Mouse (Mus musculus) mouse trophoblast stem cell (cell line): Measurements from ENCODE around the gene Fam240b.
"Not testable (repeated sequence)": the region's sequence is repeated elsewhere in the genome, so short reads cannot be mapped to it uniquely, and the experiment has no call there.

Experiments
- in situ Hi-C, 2 experiments: fragments of 300-500 bp; cut with MseI, MboI; formaldehyde crosslinking; loops; 2 replicates in 1 of 2; 3 replicates in 1 of 2; pipeline ENCODE4 v1.15.1; 2025

Gene Fam240b

DNA sequence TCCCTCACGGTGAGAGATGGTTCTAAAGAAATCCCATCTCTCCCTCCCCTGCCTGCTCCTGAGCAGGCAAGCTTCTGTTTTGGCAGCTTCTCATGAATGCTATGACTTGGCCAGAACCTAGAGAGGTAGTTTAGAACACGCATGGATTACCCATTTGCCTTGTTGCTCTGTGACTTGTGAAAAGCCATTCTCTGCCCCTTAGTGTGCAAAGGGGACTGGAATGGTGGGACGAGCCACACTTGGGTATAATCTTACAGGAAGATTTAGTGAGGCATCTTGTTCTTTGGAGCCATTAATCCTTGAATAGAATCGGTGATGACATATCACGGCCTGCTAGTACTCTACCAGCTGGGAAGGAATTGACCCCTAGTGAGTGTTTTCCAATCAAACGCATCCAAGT is at the start of gene Fam240b:
Fam240b (minus strand) TSS at position 101 of the 400 bp plus-strand sequence.
- in situ Hi-C loops, result no loop called here

DNA sequence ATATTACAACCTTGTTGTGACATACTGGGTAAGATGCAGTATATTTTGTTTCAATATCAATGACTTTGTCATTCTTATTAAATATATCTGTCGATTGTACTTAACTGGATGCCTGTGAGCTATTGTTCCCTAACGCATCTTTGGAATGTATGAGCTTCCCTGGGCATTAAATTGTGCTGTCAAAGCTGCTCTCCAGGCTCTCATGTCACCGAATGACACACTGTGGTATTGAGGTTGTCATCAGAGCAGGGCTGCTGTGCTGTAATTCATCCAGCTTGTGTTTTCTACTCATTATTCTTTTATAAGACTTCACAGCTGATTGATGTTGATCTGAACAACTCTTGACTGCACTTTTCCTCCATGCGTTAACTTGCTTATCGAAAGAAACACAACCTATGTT is 32.5 kb upstream of the Fam240b start:
- in situ Hi-C loops, result no loop called here

DNA sequence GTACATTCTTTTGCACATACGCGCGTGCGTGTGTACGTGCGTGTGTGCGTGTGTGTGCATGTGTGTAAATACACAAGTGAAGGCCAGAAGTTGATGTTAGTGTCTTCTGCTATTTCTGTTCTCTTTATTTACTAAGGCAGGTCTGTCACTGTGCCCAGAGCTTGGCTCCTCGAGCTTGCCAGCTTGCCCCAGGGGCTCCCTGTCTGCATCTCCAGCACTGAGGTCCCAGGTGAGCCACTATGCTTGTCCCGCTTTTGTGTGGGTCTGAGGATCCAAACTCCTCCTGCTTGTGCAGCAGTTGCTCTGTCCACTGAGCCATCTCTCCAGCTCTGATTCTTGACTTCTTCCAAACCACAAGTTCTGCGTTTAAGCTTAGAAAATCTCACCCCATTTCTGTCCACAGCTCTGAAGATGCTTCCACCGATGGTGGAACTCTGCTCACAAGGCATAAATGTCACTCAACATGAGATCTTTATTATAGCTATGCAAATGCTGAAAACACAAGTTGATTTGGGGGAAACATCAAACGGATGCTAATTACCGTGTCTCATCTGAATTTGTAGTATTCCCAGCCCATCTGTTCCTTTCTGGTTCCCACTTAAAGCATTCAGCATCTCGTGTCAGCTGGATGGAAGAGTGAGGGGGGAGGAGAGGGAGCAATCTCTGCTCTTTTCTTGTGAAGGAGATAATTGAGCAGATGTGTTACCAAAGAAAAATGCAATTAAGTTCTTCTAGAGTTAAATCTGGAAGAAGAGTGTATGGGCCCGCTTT is 29.1 kb upstream of the Fam240b start:
- in situ Hi-C loops, result no loop called here

DNA sequence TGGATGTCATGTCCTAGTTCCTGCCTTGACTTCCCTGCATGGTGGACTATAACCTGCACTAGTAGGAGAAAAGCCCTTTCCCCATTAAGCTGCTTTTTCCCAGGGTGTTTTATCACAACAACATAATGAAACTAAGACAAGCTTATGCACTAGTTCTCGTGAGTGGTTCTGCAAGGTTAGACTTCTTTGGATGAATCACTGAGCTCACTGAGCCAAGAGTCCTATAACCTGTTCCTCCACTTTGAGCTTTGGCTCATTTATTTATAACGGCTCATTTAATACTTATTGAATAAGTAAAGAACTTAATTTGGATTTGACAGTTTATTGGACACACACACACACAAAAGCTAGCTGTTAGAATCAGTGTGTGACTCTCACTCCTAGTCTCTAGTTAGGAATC is 16.7 kb upstream of the Fam240b start:
- in situ Hi-C loops, result no loop called here

DNA sequence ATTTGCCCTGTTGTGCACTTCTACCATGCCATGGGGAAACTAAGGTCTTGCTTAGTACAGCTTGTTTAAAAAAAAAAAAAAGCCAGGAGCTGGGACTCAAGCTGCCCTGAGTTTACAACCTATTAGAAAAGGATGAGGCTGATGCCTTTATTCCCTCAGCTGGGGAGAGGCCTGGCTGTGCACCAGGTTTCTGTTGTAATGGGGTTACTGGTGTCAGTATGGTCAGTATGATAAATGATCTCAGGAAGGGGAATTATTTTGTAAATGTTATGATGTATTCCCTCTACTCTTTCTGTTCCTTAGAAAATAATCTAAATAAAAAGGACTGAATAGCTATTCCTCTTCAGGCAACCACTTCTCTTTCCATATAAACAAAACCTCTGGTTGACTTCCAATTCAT is 14.0 kb upstream of the Fam240b start:
- in situ Hi-C loops, result no loop called here

DNA sequence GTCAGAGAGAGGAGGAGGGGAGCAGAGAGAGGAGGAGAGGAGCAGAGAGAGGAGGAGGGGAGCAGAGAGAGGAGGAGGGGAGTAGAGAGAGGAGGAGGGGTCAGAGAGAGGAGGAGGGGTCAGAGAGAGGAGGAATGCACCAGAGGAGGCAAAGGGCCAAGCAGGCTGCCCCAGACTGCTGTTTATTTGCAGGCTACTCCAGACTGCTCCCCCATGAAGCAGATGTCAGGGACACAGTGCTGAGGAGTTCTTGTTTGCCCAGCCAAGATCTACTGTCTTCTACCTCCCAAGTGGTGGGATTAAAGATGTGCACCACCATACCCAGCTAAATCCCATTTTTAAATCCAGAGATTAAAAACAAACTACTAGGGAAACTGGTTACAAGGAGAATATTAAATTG is 9.8 kb upstream of the Fam240b start:
- in situ Hi-C loops, result no loop called here

DNA sequence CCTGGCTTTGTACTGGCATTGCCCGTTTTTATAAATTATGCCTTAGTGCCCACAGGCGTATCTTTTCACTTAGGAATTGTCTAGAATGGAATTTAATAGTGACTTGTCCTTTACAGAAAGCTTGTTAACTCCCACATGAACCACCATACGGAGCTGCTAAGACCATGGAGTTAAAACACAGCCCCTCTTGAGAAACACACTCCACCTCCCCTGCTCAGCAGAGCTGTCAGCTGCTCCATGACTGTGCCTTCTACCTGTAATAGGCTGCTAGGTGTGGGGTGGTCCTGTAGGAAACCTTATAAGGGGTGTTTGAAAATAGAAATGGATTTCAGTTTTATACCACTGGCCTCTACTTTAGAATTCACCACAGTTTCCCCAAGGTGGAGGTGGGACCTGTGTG is 5.2 kb upstream of the Fam240b start:
- in situ Hi-C loops, result no loop called here

DNA sequence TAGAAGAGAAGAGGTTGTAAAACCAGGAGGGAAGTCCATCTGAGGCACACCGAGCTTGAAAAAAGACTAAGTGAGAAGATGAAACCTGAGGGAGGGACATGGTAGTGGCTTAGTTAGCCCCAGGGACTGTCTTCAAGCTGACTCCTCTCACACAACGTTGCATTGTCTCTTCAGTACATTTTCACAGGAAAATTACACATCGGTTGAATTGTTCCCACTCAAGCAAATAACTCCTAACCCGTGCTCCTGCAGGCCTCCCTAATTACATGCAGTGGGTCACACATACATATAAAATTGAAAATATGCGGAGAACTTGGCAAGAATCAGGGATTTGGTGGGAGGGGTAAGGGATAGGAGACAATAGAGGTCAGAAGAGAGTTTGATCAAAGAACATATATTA is 4.0 kb downstream of the Fam240b start:
- in situ Hi-C loops, result no loop called here

DNA sequence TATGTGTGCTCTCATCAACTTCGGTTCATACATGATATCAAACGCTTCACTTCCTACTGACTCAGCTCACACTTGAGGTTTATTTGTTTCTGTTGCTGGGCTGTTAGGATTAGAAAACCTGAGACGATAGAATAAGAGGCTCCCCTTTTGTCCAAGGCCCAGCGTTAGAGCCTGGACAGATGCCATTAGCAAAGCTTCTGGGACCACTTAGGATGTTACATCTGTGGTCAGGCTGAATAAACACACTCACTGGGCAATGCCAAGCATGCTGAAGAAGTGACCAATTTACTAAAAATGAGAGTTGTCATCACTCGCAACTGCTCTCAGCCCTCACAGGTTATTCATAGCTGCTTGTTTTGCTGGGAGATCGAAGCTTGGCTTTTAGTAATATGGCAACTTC is 7.7 kb downstream of the Fam240b start:
- in situ Hi-C loops, result no loop called here

DNA sequence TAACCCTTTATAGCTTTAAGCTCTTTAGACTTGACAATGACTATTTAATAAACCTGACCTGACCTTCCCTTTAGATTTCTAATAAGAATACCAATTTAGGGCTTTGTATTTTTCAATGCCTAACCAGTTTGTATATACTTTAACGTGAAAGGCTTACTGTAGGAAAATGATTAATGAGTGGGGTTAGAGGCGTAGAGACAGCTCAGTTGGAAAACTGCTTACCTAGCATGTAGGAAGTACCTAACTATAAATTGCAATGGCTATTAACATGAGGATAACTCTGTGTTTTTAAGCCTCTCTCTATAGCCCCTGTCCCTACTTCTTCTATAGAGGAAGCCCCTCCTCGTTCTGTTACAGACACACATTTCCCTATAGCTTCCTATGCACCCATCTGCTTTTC is 17.6 kb downstream of the Fam240b start:
- in situ Hi-C loops, result no loop called here

DNA sequence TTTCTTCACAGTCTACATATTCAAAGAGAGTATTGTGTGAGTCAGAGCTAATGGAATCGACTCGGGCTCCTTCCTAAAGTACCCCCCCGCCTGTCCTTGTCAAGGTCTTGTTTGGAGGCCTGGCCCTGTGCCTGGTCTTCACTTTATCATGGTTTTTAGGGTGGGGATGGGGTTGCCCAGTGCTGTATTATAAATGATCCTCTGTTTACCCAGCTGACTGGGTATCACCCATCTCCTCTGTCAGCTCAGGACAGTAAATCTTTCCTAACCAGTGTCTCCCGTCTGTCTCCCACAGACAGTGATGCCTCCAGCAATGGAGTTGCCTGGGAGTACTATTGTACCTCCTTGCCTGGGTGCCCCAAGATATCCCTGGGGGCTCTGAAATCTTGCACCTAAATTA is 19.6 kb downstream of the Fam240b start:
- in situ Hi-C loops, result no loop called here

DNA sequence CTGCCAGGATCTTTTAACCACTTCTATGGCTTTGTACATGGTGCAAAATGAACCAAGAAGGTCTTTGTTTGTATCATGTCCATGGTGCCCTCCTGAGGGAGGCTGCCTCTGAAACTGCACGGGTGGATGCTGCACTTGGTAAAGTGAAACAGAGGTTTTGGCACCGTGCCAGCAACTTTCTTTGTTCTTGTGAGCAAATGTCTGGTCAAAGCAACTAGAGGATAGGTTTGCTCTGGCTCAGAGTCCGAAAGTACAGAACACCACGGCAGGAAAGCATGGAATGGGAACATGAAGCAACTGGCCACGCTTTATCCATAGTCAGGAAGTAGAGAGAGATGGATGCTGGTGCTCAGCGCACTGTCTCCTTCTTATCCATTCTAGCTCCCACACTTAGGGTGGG is 29.7 kb downstream of the Fam240b start:
- in situ Hi-C loops, result no loop called here

DNA sequence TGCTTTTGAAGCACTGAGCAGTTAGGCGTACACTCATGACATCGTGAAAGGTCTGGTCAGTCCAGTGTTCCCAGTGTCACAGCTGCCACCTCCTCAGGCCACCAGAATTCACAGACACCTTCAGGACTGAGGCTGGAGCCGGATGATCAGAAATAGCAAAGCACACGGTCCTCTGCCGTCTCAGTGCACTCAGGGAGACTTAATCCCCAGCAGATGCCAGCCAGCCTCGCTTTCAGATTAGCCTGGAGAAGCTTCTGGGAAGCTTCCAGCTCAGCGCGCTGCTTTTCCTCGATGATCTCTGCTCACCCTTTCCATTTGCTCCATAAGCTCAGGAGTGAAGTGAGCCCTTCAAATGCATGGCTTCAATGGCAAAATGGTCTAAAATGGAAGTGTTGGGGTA is 32.4 kb downstream of the Fam240b start:
- in situ Hi-C loops, result no loop called here

DNA sequence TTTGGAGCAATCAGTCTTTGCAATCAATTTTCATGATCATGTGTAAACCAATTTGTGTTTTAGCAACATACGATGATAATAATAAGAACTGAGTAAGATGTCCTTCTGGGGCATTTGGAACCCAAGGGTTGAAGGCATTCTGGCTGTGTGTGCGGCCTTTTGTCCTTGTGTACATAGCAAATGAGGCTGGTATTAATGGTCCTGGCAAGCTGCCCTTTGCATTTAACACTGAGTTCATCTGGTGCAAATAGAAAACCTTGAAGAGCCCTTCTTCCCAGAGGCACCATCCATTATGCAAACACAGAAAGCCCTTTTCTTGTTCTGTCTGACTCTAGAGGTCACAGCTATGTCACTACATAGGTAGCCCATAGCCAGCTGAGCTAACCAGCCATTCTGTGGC is 35.0 kb downstream of the Fam240b start:
- in situ Hi-C loops, result no loop called here

DNA sequence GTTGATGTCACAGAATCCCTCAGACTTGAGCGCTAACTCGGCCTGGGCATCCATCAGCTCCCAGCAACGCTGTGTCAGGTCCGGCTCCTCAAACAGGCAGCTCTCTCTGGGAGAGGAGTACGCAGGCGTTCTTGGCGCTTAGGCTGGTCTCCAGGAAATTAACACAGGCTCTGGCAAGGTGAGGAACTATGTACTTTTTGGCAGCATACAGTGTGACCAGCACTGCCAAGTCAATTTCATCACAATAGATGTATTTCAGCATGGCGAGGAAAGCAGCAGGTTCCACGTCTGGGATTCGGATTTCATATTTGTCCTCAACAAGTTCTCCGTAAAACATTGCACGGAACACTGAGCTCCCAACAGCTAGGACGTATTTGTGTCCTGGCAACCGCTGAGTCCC is 39.4 kb downstream of the Fam240b start:
- in situ Hi-C loops, result no loop called here

DNA sequence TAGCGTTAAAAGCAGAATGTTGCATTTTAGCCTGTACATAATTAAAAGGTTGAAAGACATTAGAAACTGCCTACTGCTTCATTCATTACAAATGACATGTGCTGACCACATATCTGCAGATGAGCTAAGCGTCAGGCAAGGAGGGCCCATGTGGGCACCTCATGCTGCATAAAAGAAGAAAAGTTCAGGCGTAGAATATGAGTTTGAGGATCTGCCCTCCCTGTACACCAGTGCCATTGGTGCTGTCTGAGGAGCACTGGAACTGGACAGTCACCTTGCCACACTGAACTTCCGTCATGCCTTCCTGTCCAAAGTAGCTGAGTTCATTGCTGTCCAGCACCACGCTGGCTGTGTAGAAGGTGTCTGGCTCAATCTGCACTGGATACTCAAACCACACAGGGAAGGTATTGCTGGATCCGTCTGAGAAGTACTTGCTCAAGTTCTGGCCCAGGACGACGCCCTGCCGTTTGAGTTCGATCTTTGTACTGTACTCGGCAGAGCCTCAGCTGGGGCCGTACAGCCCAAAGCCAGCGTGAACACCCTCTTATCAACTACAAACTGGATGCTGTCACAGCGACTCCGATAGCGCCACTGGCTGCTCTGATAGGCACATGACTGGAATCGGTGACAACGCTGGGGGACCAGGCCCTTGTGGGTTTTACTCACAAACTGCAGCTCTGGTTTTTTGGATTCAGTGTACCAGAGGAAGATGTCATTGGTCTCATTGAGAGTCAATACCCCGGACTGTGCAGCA is 40.2 kb downstream of the Fam240b start:
- in situ Hi-C loops, result not testable (repeated sequence)

DNA sequence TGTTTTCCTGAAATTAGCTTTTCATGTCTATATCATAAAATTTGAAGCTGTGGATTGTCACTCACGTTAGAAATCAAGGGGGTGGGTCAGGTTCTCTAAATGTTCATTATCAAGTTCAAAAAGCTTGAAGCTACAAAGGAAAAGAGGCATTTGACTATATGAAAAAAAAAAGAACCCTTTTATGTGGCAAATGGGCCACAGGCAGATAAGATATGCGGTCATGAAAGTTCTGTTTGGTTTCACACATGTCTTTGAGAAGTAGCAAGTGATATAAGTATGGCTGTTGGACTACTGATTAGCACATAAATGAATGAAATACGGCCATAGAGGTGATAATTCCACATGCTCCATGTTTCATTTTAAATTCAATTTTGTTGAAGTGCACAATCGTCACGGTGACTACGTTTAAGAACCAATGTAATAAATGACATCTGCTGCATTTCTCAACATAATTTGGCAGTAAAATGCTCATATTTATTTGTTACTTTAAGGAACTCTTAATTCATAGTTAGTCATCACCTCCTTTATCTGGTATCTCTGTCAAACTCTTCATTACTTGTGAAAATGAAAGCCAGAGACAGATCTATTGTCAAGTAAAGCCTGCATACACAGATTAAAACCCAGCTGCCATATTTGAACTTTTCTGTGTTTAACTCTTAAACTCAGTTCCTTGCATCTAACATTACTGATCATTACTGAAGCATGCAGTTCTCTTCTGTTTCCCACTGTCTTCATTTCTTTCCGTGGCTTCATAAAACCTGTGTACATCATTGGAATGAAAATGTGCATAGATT is 47.4 kb downstream of the Fam240b start:
- in situ Hi-C loops, result no loop called here

DNA sequence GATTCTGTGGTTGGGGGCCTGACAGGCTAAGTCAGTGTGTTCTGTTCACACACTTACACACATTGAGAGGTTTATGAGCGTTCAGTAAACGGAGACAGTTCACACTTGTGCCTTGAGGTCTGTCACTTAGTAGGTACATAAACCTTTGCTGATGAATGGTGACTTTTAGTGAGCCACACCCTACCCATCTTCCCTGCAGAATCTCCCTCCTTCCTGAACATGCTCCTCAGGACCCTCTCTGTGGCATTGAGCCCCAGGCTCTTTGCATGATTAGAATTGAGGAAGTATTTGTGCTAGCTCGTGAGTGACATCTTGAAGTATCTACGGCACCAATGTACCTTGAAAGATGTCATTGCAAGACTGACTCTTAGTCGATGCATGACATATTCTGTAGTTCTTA is 48.9 kb downstream of the Fam240b start:
- in situ Hi-C loops, result loop anchor here in 1 of 2 experiments (5.0 kb wide), 1 partner anchor 124 kb away; no protein-coding TSS in a partner anchor

DNA sequence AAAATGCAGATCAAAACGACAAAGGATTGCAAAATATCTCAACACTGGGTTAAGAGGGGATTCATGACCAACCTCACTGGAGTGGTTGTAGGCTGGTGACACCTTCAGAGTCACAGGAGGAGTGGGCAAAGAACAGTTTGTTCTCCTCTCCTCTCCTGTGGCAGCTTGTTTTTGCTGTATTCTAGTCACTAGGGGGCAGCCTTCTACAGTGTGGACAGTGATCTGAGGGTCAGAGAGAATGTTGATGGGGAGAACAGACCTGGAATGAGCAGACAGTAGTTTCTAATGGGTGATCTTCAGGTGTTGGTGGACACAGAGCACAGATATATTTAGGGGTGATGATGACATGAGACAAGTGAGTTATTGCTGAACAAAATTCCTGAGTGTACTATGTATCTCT is 49.6 kb downstream of the Fam240b start:
- in situ Hi-C loops, result loop anchor here in 1 of 2 experiments (5.0 kb wide), 1 partner anchor 124 kb away; no protein-coding TSS in a partner anchor

DNA sequence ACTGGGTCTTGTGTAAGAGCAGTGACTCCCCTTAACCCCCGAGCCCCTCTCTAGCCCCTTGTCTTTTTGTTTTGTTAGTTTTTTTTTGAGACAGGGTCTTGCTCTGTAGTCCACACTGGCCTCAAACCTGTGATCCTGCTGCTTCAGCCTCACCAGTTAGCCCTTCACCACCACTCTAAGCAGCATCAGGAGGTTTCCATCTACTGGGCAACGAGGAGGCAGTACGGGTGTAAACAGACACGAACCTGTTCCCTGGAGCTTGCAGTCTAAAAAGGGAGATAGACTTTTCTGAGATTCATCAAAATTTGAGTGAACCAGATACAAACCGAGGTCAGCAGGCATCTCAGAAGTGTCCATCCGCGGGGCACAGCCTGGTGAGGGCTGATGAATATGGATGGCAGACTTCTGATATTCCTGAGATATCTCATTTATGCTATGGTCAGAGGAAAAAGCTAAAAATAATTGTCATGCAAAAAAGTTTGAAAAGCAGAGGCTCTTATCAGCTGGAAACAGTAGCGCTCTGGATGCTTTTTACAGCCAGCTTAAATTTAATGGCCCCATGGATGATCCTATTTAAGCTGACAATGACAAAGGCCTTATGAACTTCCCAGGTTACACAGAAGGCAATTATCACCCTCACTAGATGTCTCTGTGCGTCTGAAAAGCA is 52.2 kb downstream of the Fam240b start:
- in situ Hi-C loops, result loop anchor here in 1 of 2 experiments (5.0 kb wide), 1 partner anchor 127 kb away; no protein-coding TSS in a partner anchor

DNA sequence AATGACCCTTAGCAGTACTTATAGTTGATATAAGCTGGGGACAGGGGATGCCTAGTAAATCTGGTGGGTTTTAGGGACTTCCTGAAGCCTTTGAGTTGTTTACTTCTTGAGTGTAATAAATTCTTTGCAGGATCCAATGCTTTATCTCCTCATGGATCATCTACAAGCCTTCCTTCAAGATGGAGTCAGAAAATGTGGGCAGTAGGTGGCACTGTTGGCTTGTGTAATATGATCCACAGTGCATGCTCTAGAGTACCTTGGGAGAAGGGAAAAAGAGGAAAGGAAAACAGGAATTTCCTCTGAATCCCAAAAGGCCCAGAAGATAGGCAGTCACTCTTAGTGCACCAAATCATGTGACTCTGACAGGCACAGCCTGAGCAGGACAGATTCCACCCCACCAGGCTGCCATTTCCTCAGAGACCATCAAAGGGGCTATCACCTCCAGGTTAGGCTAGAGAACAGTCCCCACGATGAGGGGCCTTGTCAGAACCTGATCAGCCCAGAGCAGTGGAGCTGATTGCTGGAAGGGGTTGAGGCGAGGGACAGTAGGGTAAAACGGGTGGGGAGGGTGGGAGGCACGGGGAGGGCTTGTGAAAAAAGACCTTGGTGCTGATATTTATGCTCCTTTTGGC is 54.2 kb downstream of the Fam240b start:
- in situ Hi-C loops, result loop anchor here in 1 of 2 experiments (5.0 kb wide), 2 partner anchors 126 to 129 kb away; no protein-coding TSS in a partner anchor
